Mouse (Mus musculus) liver (tissue): ENCODE data around the gene Pgbd5.
A peak's percentile ranks its signal among the peaks of the same experiment; 100 is the strongest.

ENCODE experiments used
- DNase-seq: peaks from one replicate; pipeline ENCODE4 v3.0.0-alpha.2; 2020; ENCODE audit warnings: mixed read lengths

Gene Pgbd5

GRCm38 (mm10) chr8:124391191-124391590 is 48.3 kb downstream of the Pgbd5 start:
- no peak for DNase-seq

- DNase-seq: no peak
These were observed 50.0 kb downstream of the Pgbd5 start for GRCm38 (mm10) chr8:124389495-124389894.

- no peak for DNase-seq
These were observed 53.1 kb downstream of the Pgbd5 start for GRCm38 (mm10) chr8:124386225-124386899.

GRCm38 (mm10) chr8:124384336-124384735 is 55.1 kb downstream of the Pgbd5 start:
- DNase-seq: no peak

GRCm38 (mm10) chr8:124382235-124382634 is 57.2 kb downstream of the Pgbd5 start:
- no peak for DNase-seq

GRCm38 (mm10) chr8:124379289-124379688 is 60.2 kb downstream of the Pgbd5 start:
- no peak for DNase-seq

- DNase-seq: no peak
These were observed 63.1 kb downstream of the Pgbd5 start for GRCm38 (mm10) chr8:124376406-124376805.

- no peak for DNase-seq
These were observed 63.7 kb downstream of the Pgbd5 start for GRCm38 (mm10) chr8:124375727-124376126.

- no peak for DNase-seq
These were observed 64.3 kb downstream of the Pgbd5 start for GRCm38 (mm10) chr8:124375168-124375567.

GRCm38 (mm10) chr8:124373753-124374152 is 65.7 kb downstream of the Pgbd5 start:
- no peak for DNase-seq

- DNase-seq: no peak
These were observed 67.9 kb downstream of the Pgbd5 start for GRCm38 (mm10) chr8:124371410-124372123.

GRCm38 (mm10) chr8:124370422-124371183 is 68.9 kb downstream of the Pgbd5 start:
- DNase-seq: peak; percentile 19

- peak; percentile 74 for DNase-seq
These were observed 71.2 kb downstream of the Pgbd5 start for GRCm38 (mm10) chr8:124368213-124368612.

GRCm38 (mm10) chr8:124363337-124363736 is 76.1 kb downstream of the Pgbd5 start:
- no peak for DNase-seq

- no peak for DNase-seq
These were observed 76.9 kb downstream of the Pgbd5 start for GRCm38 (mm10) chr8:124362589-124362988.

- DNase-seq: no peak
These were observed 77.6 kb downstream of the Pgbd5 start for GRCm38 (mm10) chr8:124361773-124362427.

GRCm38 (mm10) chr8:124360911-124361310 is 78.5 kb downstream of the Pgbd5 start:
- no peak for DNase-seq

- DNase-seq: no peak
These were observed 87.8 kb downstream of the Pgbd5 start for GRCm38 (mm10) chr8:124351636-124352035.

- peak; percentile 78 for DNase-seq
These were observed 89.8 kb downstream of the Pgbd5 start for GRCm38 (mm10) chr8:124349663-124350062.

GRCm38 (mm10) chr8:124348087-124348486 is 91.4 kb downstream of the Pgbd5 start:
- no peak for DNase-seq

- DNase-seq: peak; percentile 67
These were observed 92.5 kb downstream of the Pgbd5 start for GRCm38 (mm10) chr8:124346852-124347523.

GRCm38 (mm10) chr8:124345098-124345497 is 94.4 kb downstream of the Pgbd5 start:
- no peak for DNase-seq
